Mouse (Mus musculus) myocyte (in vitro differentiated cells): Measurements from ENCODE around the gene Ankrd34a. TPM values are rescaled to one million over a fixed set of nuclear protein-coding genes. Genes with fewer than 3 reads are reported as not detected.

Experiments used
- H3K27me3 ChIP-seq: one replicate; pipeline ENCODE4 v1.6.1; 2011; ENCODE audit not compliant: control insufficient read depth, insufficient read depth, insufficient read length
- H3K36me3 ChIP-seq: one replicate; pipeline ENCODE4 v1.6.1; 2011; ENCODE audit not compliant: control insufficient read depth, insufficient read depth
- H3K4me2 ChIP-seq: one replicate; pipeline ENCODE4 v1.6.1; 2011; ENCODE audit warnings: low read depth, control low read depth
- H3K4me3 ChIP-seq: one replicate; pipeline ENCODE4 v1.5.1; 2011; ENCODE audit warnings: mild to moderate bottlenecking, control low read depth, moderate library complexity
- H3K79me2 ChIP-seq: one replicate; pipeline ENCODE4 v1.6.1; 2011; ENCODE audit not compliant: control insufficient read depth, insufficient read depth
- H3ac ChIP-seq: one replicate; pipeline ENCODE4 v1.6.1; 2011; ENCODE audit not compliant: control insufficient read depth, insufficient read length
- CEBPB ChIP-seq: IDR thresholded peaks from 2 replicates; pipeline ENCODE4 v1.6.1; 2011; ENCODE audit warnings: mild to moderate bottlenecking, moderate library complexity; ENCODE audit not compliant: poor library complexity, insufficient read depth, severe bottlenecking
- E2F4 ChIP-seq: IDR thresholded peaks from one replicate; pipeline ENCODE4 v1.6.1; 2011; ENCODE audit warnings: mild to moderate bottlenecking, control low read depth, moderate library complexity; ENCODE audit not compliant: insufficient read depth
- MAX ChIP-seq: IDR thresholded peaks from one replicate; pipeline ENCODE4 v1.6.1; 2011; ENCODE audit warnings: low read depth, mild to moderate bottlenecking, control low read depth
- MYOD1 ChIP-seq, 3 experiments: IDR thresholded peaks; one replicate each; pipeline ENCODE4 v1.6.1; 2011; ENCODE audit warnings: control low read depth in 2 of 3, low read depth in 2 of 3, mild to moderate bottlenecking in 2 of 3, moderate library complexity in 1 of 3; ENCODE audit not compliant: insufficient read length in 2 of 3, control insufficient read depth in 1 of 3
- MYOG ChIP-seq, 3 experiments: IDR thresholded peaks; one replicate each; pipeline ENCODE4 v1.6.1; 2011; ENCODE audit warnings: control low read depth in 2 of 3, low read depth in 2 of 3, mild to moderate bottlenecking in 2 of 3; ENCODE audit not compliant: insufficient read length in 2 of 3, control insufficient read depth in 1 of 3, insufficient read depth in 1 of 3
- POLR2A ChIP-seq: IDR thresholded peaks from one replicate; pipeline ENCODE4 v1.6.1; 2011; ENCODE audit warnings: low read depth, mild to moderate bottlenecking, control low read depth, moderate library complexity; ENCODE audit not compliant: insufficient read length
- POLR2AphosphoS2 ChIP-seq: IDR thresholded peaks from one replicate; pipeline ENCODE4 v1.6.1; 2011; ENCODE audit warnings: low read depth, control low read depth; ENCODE audit not compliant: insufficient read length
- REST ChIP-seq: IDR thresholded peaks from one replicate; pipeline ENCODE4 v1.6.1; 2011; ENCODE audit warnings: mild to moderate bottlenecking, control low read depth, moderate library complexity; ENCODE audit not compliant: insufficient read depth, insufficient read length
- SRF ChIP-seq: IDR thresholded peaks from one replicate; pipeline ENCODE4 v1.6.1; 2011; ENCODE audit warnings: low read depth; ENCODE audit not compliant: control insufficient read depth, insufficient read length
- TCF12 ChIP-seq: IDR thresholded peaks from one replicate; pipeline ENCODE4 v1.6.1; 2011; ENCODE audit warnings: mild to moderate bottlenecking, control low read depth; ENCODE audit not compliant: poor library complexity, insufficient read depth, severe bottlenecking
- TCF3 ChIP-seq: IDR thresholded peaks from one replicate; pipeline ENCODE4 v1.6.1; 2011; ENCODE audit warnings: low read depth, control low read depth; ENCODE audit not compliant: insufficient read length
- USF1 ChIP-seq: IDR thresholded peaks from one replicate; pipeline ENCODE4 v1.6.1; 2011; ENCODE audit warnings: low read depth, mild to moderate bottlenecking, control low read depth, moderate library complexity
- polyA plus RNA-seq: library from polyadenylated mRNA; unstranded; fragments of >200 nt; fragmentation: generic; extraction: Trizol; gene quantifications from one replicate; pipeline ENCODE4 v1.2.1, GENCODE M21; 2012; ENCODE audit warnings: missing spikeins

The Ankrd34a gene
- polyA plus RNA-seq, 1 experiment: 2.5 TPM

- H3K4me2 ChIP-seq: peak overlapping the region; percentile 55
- peaks cover 4% of the 10 kb centered on the region for H3K36me3 ChIP-seq
- H3K4me3 ChIP-seq: no peak overlapping the region
- TF ChIP-seq MYOG (IDR thresholded peaks at IDR 0.05; ENCODE audit: control insufficient read depth in 1 of 3, insufficient read depth in 1 of 3, insufficient read length in 2 of 3, low read depth in 2 of 3) (peak in 1 of 3 experiments; percentile 38), POLR2AphosphoS2 (peak; percentile 85), TCF12 (no peak)
- no peaks in the 10 kb centered on the region for H3K27me3 ChIP-seq
- no peak overlapping the region for H3ac ChIP-seq
- H3K79me2 ChIP-seq: no peaks in the 10 kb centered on the region
These were observed 16.5 kb upstream of the Ankrd34a start for GRCm38 (mm10) chr3:96579885-96580454.

- Histone ChIP-seq H3K27me3 (no peaks in the 10 kb centered on the region), H3K79me2 (no peaks in the 10 kb centered on the region), H3ac (no peak overlapping the region), H3K4me2 (no peak overlapping the region), H3K36me3 (peaks cover 4% of the 10 kb centered on the region), H3K4me3 (no peak overlapping the region)
- TF ChIP-seq SRF (no peak), REST (no peak), MAX (no peak), E2F4 (no peak), TCF12 (no peak), CEBPB (no peak), MYOG (IDR thresholded peaks at IDR 0.05; ENCODE audit: control insufficient read depth in 1 of 3, insufficient read depth in 1 of 3, insufficient read length in 2 of 3, low read depth in 2 of 3) (no peak), MYOD1 (IDR thresholded peaks at IDR 0.05; ENCODE audit: control insufficient read depth in 1 of 3, insufficient read length in 2 of 3, low read depth in 2 of 3) (no peak), USF1 (no peak), POLR2AphosphoS2 (no peak), POLR2A (no peak), TCF3 (no peak)
These were observed 15.3 kb upstream of the Ankrd34a start for GRCm38 (mm10) chr3:96581141-96581540.

GRCm38 (mm10) chr3:96581771-96582515 lies 14.5 kb upstream of the Ankrd34a start:
- no peak overlapping the region for H3ac ChIP-seq
- TF ChIP-seq REST (no peak), MYOD1 (IDR thresholded peaks at IDR 0.05; ENCODE audit: control insufficient read depth in 1 of 3, insufficient read length in 2 of 3, low read depth in 2 of 3) (no peak), POLR2AphosphoS2 (no peak), SRF (no peak), CEBPB (no peak), USF1 (no peak), TCF12 (no peak), TCF3 (no peak), POLR2A (no peak), E2F4 (no peak), MAX (no peak), MYOG (IDR thresholded peaks at IDR 0.05; ENCODE audit: control insufficient read depth in 1 of 3, insufficient read depth in 1 of 3, insufficient read length in 2 of 3, low read depth in 2 of 3) (no peak)
- no peak overlapping the region for H3K4me2 ChIP-seq
- H3K4me3 ChIP-seq: no peak overlapping the region
- no peaks in the 10 kb centered on the region for H3K27me3 ChIP-seq
- H3K79me2 ChIP-seq: no peaks in the 10 kb centered on the region
- H3K36me3 ChIP-seq: peaks cover 4% of the 10 kb centered on the region

- no peaks in the 10 kb centered on the region for H3K27me3 ChIP-seq
- no peak overlapping the region for H3K4me3 ChIP-seq
- peaks cover 4% of the 10 kb centered on the region for H3K36me3 ChIP-seq
- no peak overlapping the region for H3K4me2 ChIP-seq
- no peaks in the 10 kb centered on the region for H3K79me2 ChIP-seq
- no peak overlapping the region for H3ac ChIP-seq
- TF ChIP-seq TCF12 (no peak), MYOG (IDR thresholded peaks at IDR 0.05; ENCODE audit: control insufficient read depth in 1 of 3, insufficient read depth in 1 of 3, insufficient read length in 2 of 3, low read depth in 2 of 3) (no peak), POLR2AphosphoS2 (no peak), MYOD1 (IDR thresholded peaks at IDR 0.05; ENCODE audit: control insufficient read depth in 1 of 3, insufficient read length in 2 of 3, low read depth in 2 of 3) (no peak), MAX (no peak), SRF (no peak)
These were observed 13.1 kb upstream of the Ankrd34a start for GRCm38 (mm10) chr3:96583386-96583785.

- H3K27me3 ChIP-seq: no peaks in the 10 kb centered on the region
- no peak overlapping the region for H3K4me2 ChIP-seq
- no peaks in the 10 kb centered on the region for H3K36me3 ChIP-seq
- no peak for TF ChIP-seq CEBPB
- no peak for TF ChIP-seq MYOG (IDR thresholded peaks at IDR 0.05; ENCODE audit: control insufficient read depth in 1 of 3, insufficient read depth in 1 of 3, insufficient read length in 2 of 3, low read depth in 2 of 3)
- no peak for TF ChIP-seq USF1
- no peak for TF ChIP-seq POLR2AphosphoS2
- TF ChIP-seq MAX: no peak
- no peak for TF ChIP-seq POLR2A
- TF ChIP-seq REST: no peak
- TF ChIP-seq TCF3: no peak
- TF ChIP-seq SRF: no peak
- no peak overlapping the region for H3K4me3 ChIP-seq
- H3ac ChIP-seq: no peak overlapping the region
- H3K79me2 ChIP-seq: peaks cover 8% of the 10 kb centered on the region
These were observed 5.8 kb upstream of the Ankrd34a start for GRCm38 (mm10) chr3:96590657-96591056.
